Mouse (Mus musculus): Measurements from ENCODE around the gene Nisch. TPM values are rescaled to one million over a fixed set of nuclear protein-coding genes. Genes with fewer than 3 reads are reported as not detected.

Gene Nisch
- polyA plus RNA-seq, 2 experiments: 339 to 514 TPM

- Histone ChIP-seq H3K4me1 (ENCODE audit: control insufficient read depth, insufficient read depth, low read length) (no peaks in the 10 kb centered on the region), H3K4me2 (replicated peaks; ENCODE audit: low read depth, low read length, severe bottlenecking) (no peak overlapping the region), H3K4me3 (replicated peaks; ENCODE audit: low read length) (no peak overlapping the region), H3K27me3 (ENCODE audit: control insufficient read depth, insufficient read depth, low read length) (no peaks in the 10 kb centered on the region), H3K9ac (ENCODE audit: low read depth, low read length, severe bottlenecking) (no peak overlapping the region), H3K9me3 (ENCODE audit: control insufficient read depth, low read length) (no peaks in the 10 kb centered on the region), H3K36me3 (ENCODE audit: control insufficient read depth, insufficient read depth, low read length) (peaks cover 86% of the 10 kb centered on the region), H3K27ac (replicated peaks; ENCODE audit: low read depth, low read length) (no peak overlapping the region)
- 88% methylated on average over 7 of the region's 7 CpGs for WGBS
- TF ChIP-seq POLR2A (IDR thresholded peaks at IDR 0.05; ENCODE audit: borderline replicate concordance, extremely low read depth, insufficient read depth, insufficient read length): no peak
- no peak for ATAC-seq (ENCODE audit: low FRiP score, low read depth)
- DNase-seq (ENCODE audit: low spot score): no peak
Observed at GRCm38 (mm10) chr14:31173537-31173936, 43.2 kb downstream of the Nisch start.

GRCm38 (mm10) chr14:31172781-31173455, 43.8 kb downstream of the Nisch start:
- H3K27ac ChIP-seq (replicated peaks; ENCODE audit: low read depth, low read length): no peak overlapping the region
- H3K9ac ChIP-seq (ENCODE audit: low read depth, low read length, severe bottlenecking): no peak overlapping the region
- DNase-seq (ENCODE audit: low spot score) (no peak), ATAC-seq (ENCODE audit: low FRiP score, low read depth) (no peak)
- WGBS: 81% methylated on average over 18 of the region's 18 CpGs
- H3K4me1 ChIP-seq (ENCODE audit: control insufficient read depth, insufficient read depth, low read length): no peaks in the 10 kb centered on the region
- no peak overlapping the region for H3K4me2 ChIP-seq (replicated peaks; ENCODE audit: low read depth, low read length, severe bottlenecking)
- H3K27me3 ChIP-seq (ENCODE audit: control insufficient read depth, insufficient read depth, low read length): no peaks in the 10 kb centered on the region
- no peak for TF ChIP-seq POLR2A (IDR thresholded peaks at IDR 0.05; ENCODE audit: borderline replicate concordance, extremely low read depth, insufficient read depth, insufficient read length)
- H3K9me3 ChIP-seq (ENCODE audit: control insufficient read depth, low read length): no peaks in the 10 kb centered on the region
- peaks cover 82% of the 10 kb centered on the region for H3K36me3 ChIP-seq (ENCODE audit: control insufficient read depth, insufficient read depth, low read length)
- H3K4me3 ChIP-seq (replicated peaks; ENCODE audit: low read length): no peak overlapping the region

GRCm38 (mm10) chr14:31171821-31172220, 44.9 kb downstream of the Nisch start:
- ATAC-seq (ENCODE audit: low FRiP score, low read depth) (no peak), DNase-seq (ENCODE audit: low spot score) (no peak)
- no peak for TF ChIP-seq POLR2A (IDR thresholded peaks at IDR 0.05; ENCODE audit: borderline replicate concordance, extremely low read depth, insufficient read depth, insufficient read length)
- no peak overlapping the region for H3K4me2 ChIP-seq (replicated peaks; ENCODE audit: low read depth, low read length, severe bottlenecking)
- H3K27ac ChIP-seq (replicated peaks; ENCODE audit: low read depth, low read length): no peak overlapping the region
- H3K36me3 ChIP-seq (ENCODE audit: control insufficient read depth, insufficient read depth, low read length): peaks cover 71% of the 10 kb centered on the region
- no peaks in the 10 kb centered on the region for H3K9me3 ChIP-seq (ENCODE audit: control insufficient read depth, low read length)
- no peak overlapping the region for H3K4me3 ChIP-seq (replicated peaks; ENCODE audit: low read length)
- H3K9ac ChIP-seq (ENCODE audit: low read depth, low read length, severe bottlenecking): no peak overlapping the region
- no peaks in the 10 kb centered on the region for H3K4me1 ChIP-seq (ENCODE audit: control insufficient read depth, insufficient read depth, low read length)
- WGBS: 94% methylated on average over 15 of the region's 15 CpGs
- H3K27me3 ChIP-seq (ENCODE audit: control insufficient read depth, insufficient read depth, low read length): no peaks in the 10 kb centered on the region

GRCm38 (mm10) chr14:31171386-31171785, 45.4 kb downstream of the Nisch start:
- Histone ChIP-seq H3K4me1 (ENCODE audit: control insufficient read depth, insufficient read depth, low read length) (no peaks in the 10 kb centered on the region), H3K4me2 (replicated peaks; ENCODE audit: low read depth, low read length, severe bottlenecking) (no peak overlapping the region), H3K27ac (replicated peaks; ENCODE audit: low read depth, low read length) (no peak overlapping the region), H3K27me3 (ENCODE audit: control insufficient read depth, insufficient read depth, low read length) (no peaks in the 10 kb centered on the region), H3K36me3 (ENCODE audit: control insufficient read depth, insufficient read depth, low read length) (peaks cover 66% of the 10 kb centered on the region), H3K4me3 (replicated peaks; ENCODE audit: low read length) (no peak overlapping the region), H3K9me3 (ENCODE audit: control insufficient read depth, low read length) (no peaks in the 10 kb centered on the region), H3K9ac (ENCODE audit: low read depth, low read length, severe bottlenecking) (no peak overlapping the region)
- WGBS: 88% methylated on average over 7 of the region's 11 CpGs
- TF ChIP-seq POLR2A (IDR thresholded peaks at IDR 0.05; ENCODE audit: borderline replicate concordance, extremely low read depth, insufficient read depth, insufficient read length): no peak
- DNase-seq (ENCODE audit: low spot score) (no peak), ATAC-seq (ENCODE audit: low FRiP score, low read depth) (no peak)

GRCm38 (mm10) chr14:31170963-31171362, 45.8 kb downstream of the Nisch start:
- H3K36me3 ChIP-seq (ENCODE audit: control insufficient read depth, insufficient read depth, low read length): peaks cover 62% of the 10 kb centered on the region
- WGBS: 86% methylated on average over 13 of the region's 13 CpGs

More at GRCm38 (mm10) chr14:31170963-31171362, 45.8 kb downstream of the Nisch start:
- no peak overlapping the region for H3K4me3 ChIP-seq (replicated peaks; ENCODE audit: low read length)
- H3K27me3 ChIP-seq (ENCODE audit: control insufficient read depth, insufficient read depth, low read length): no peaks in the 10 kb centered on the region
- no peak for ATAC-seq (ENCODE audit: low FRiP score, low read depth)
- DNase-seq (ENCODE audit: low spot score): no peak
- no peak overlapping the region for H3K4me2 ChIP-seq (replicated peaks; ENCODE audit: low read depth, low read length, severe bottlenecking)
- no peak overlapping the region for H3K9ac ChIP-seq (ENCODE audit: low read depth, low read length, severe bottlenecking)
- no peaks in the 10 kb centered on the region for H3K9me3 ChIP-seq (ENCODE audit: control insufficient read depth, low read length)
- no peak for TF ChIP-seq POLR2A (IDR thresholded peaks at IDR 0.05; ENCODE audit: borderline replicate concordance, extremely low read depth, insufficient read depth, insufficient read length)
- H3K4me1 ChIP-seq (ENCODE audit: control insufficient read depth, insufficient read depth, low read length): no peaks in the 10 kb centered on the region
- H3K27ac ChIP-seq (replicated peaks; ENCODE audit: low read depth, low read length): no peak overlapping the region
